Comparison of ENCODE assay signal across 8 mouse cellular contexts in the genomic region with DNA sequence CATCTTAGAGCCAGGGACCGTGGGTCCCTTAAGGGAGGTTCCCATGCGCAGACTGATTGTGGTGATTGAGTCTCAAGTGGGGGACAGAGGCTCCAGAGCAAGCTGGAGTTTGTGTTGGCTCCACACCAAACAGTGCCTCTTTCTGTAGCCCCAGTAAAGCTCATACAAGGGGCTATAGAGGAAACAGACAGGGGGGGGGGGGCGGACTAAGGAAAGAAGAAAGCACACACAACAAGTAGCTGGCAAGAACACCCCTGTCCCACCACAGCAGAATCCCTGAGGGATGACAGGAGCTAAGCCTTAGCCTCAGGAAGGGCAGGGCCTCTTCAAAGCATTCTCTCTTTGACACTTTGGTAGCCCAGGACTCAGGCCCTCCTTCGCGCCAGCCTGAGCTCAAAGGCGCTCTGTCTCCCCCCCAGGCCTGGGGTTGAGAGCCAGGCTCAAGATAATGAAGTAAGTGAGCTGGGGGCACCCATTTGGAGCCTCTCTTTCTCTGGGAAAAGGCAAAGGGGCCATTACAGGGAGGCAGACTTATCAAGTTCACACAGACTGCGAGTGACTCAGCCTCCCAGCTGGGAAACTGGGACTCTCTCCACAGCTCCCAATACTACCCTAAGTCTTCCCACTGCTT. TPM values are rescaled to one million over a fixed set of nuclear protein-coding genes. Genes with fewer than 3 reads are reported as not detected.
DNase-seq lines count a peak whose midpoint lies in the region; ATAC-seq and TF ChIP-seq lines count a peak whose summit lies in the region.
"Had no signal": no experiment of that assay in that cellular context is flagged by ENCODE, and none has a peak within 500 bp of the region (broad histone marks: within the 10 kb centered on the region; RNA-seq: fewer than 3 reads in every experiment).

No protein-coding gene starts in this region.

- H3K9ac ChIP-seq in liver, embryonic 11.5 days (ENCODE audit: low read depth, low read length), result no peak overlapping the region
- no peak overlapping the region for H3K9ac ChIP-seq in liver, postnatal 0 days (replicated peaks)
- peak overlapping the region; percentile 47; the same call in 1 of the 2 replicates for H3K9ac ChIP-seq in heart, embryonic 13.5 days
- H3K9ac ChIP-seq in midbrain, embryonic 16.5 days (ENCODE audit: low read depth, low read length), result no peak overlapping the region

- TF ChIP-seq CTCF in liver, postnatal 0 days (IDR thresholded peaks at IDR 0.05; ENCODE audit: low read depth), result no peak

- H3K4me3 ChIP-seq in liver, embryonic 11.5 days (ENCODE audit: low read depth, low read length), result no peak overlapping the region
- H3K4me3 ChIP-seq in liver, postnatal 0 days (ENCODE audit: low read depth, low read length), result no peak overlapping the region
- H3K4me3 ChIP-seq in heart, embryonic 13.5 days, result no peak overlapping the region
- H3K4me3 ChIP-seq in midbrain, embryonic 16.5 days (ENCODE audit: low read depth, low read length), result no peak overlapping the region

- no peak overlapping the region for H3K4me2 ChIP-seq in liver, embryonic 11.5 days
- H3K4me2 ChIP-seq in liver, postnatal 0 days (ENCODE audit: low read depth, low read length), result no peak overlapping the region
- H3K4me2 ChIP-seq in heart, embryonic 13.5 days, result no peak overlapping the region
- H3K4me2 ChIP-seq in midbrain, embryonic 16.5 days (ENCODE audit: low read length), result no peak overlapping the region

- TF ChIP-seq EP300 in liver, postnatal 0 days (IDR thresholded peaks at IDR 0.05; ENCODE audit: low read depth), result no peak

- H3K9me3 ChIP-seq in liver, embryonic 11.5 days (ENCODE audit: control insufficient read depth, low read length), result no peaks in the 10 kb centered on the region
- no peaks in the 10 kb centered on the region for H3K9me3 ChIP-seq in liver, postnatal 0 days (ENCODE audit: low read length)
- H3K9me3 ChIP-seq in heart, embryonic 13.5 days, result no peaks in the 10 kb centered on the region
- no peaks in the 10 kb centered on the region for H3K9me3 ChIP-seq in midbrain, embryonic 16.5 days (replicated peaks; ENCODE audit: control insufficient read depth, low read length, poor library complexity, severe bottlenecking)

- DNase-seq in liver, embryonic 11.5 days (ENCODE audit: low spot score), result no peak
- DNase-seq in liver, postnatal 0 days, result no peak
- peak; percentile 70 for DNase-seq in fibroblast of lung, adult 2 months (ENCODE audit: low read depth)
- no peak for DNase-seq in MN1 (ENCODE audit: low spot score)
- DNase-seq in thymus, postnatal 0 days (ENCODE audit: low spot score), result no peak
- DNase-seq: cerebellum, adult 2 months had no signal

- H3K27me3 ChIP-seq in liver, embryonic 11.5 days (replicated peaks; ENCODE audit: control insufficient read depth, insufficient read depth, low read length), result no peaks in the 10 kb centered on the region
- H3K27me3 ChIP-seq in liver, postnatal 0 days (ENCODE audit: insufficient read depth, low read length), result no peaks in the 10 kb centered on the region
- H3K27me3 ChIP-seq in heart, embryonic 13.5 days (replicated peaks), result no peaks in the 10 kb centered on the region
- H3K27me3 ChIP-seq in midbrain, embryonic 16.5 days (ENCODE audit: control insufficient read depth, insufficient read depth, low read depth, low read length), result no peaks in the 10 kb centered on the region

- H3K27ac ChIP-seq in liver, embryonic 11.5 days (ENCODE audit: low read depth, low read length), result no peak overlapping the region; the same call in 1 of the 2 replicates
- H3K27ac ChIP-seq in liver, postnatal 0 days (ENCODE audit: low read depth), result no peak overlapping the region
- H3K27ac ChIP-seq in heart, embryonic 13.5 days (replicated peaks), result peak overlapping the region; percentile 82
- peak overlapping the region; percentile 50; the same call in 1 of the 2 replicates for H3K27ac ChIP-seq in midbrain, embryonic 16.5 days (ENCODE audit: low read length)

- ATAC-seq in liver, embryonic 11.5 days (replicated peaks; ENCODE audit: low FRiP score), result peak; percentile 24; the same call in 1 of the 2 replicates
- no peak for ATAC-seq in liver, postnatal 0 days
- ATAC-seq in heart, embryonic 13.5 days (ENCODE audit: extremely low read depth, insufficient number of reproducible peaks, low FRiP score, low TSS enrichment), result peak; percentile 27; the same call in 1 of the 2 replicates
- peak; percentile 90 for ATAC-seq in midbrain, embryonic 16.5 days

- peaks cover 4% of the 10 kb centered on the region for H3K4me1 ChIP-seq in liver, embryonic 11.5 days (replicated peaks; ENCODE audit: control insufficient read depth, insufficient read depth, low read length)
- peaks cover 15% of the 10 kb centered on the region for H3K4me1 ChIP-seq in liver, postnatal 0 days (ENCODE audit: insufficient read depth)
- H3K4me1 ChIP-seq in heart, embryonic 13.5 days, result peaks cover 39% of the 10 kb centered on the region
- peaks cover 12% of the 10 kb centered on the region; the same call in 1 of the 2 replicates for H3K4me1 ChIP-seq in midbrain, embryonic 16.5 days (ENCODE audit: control insufficient read depth, insufficient read depth, low read length)

- WGBS in liver, embryonic 11.5 days, result 50% methylated on average over 6 of the region's 7 CpGs
- 67% methylated on average over 6 of the region's 7 CpGs for WGBS in liver, postnatal 0 days (ENCODE audit: insufficient replicate concordance)
- 35% methylated on average over 6 of the region's 7 CpGs for WGBS in heart, embryonic 13.5 days
- 39% methylated on average over 6 of the region's 7 CpGs for WGBS in midbrain, embryonic 16.5 days

- no peaks in the 10 kb centered on the region for H3K36me3 ChIP-seq in liver, embryonic 11.5 days (ENCODE audit: control insufficient read depth, insufficient read depth, low read length)
- H3K36me3 ChIP-seq in liver, postnatal 0 days (replicated peaks; ENCODE audit: insufficient read depth, low read length), result no peaks in the 10 kb centered on the region
- H3K36me3 ChIP-seq in heart, embryonic 13.5 days, result no peaks in the 10 kb centered on the region
- H3K36me3 ChIP-seq in midbrain, embryonic 16.5 days (ENCODE audit: control insufficient read depth, insufficient read depth, low read length), result no peaks in the 10 kb centered on the region

RNA-seq across cellular contexts. Expression of a gene that starts 9.2 kb away (rescaled TPM):
- 6.5 and 6.6 TPM in 2 replicates for polyA plus RNA-seq in liver, embryonic 11.5 days (2014; fragmentation: Nextera tagmentation; extraction: Ambion mirVana)
- 104 and 114 TPM in 2 replicates for polyA plus RNA-seq in liver, postnatal 0 days (2015; fragmentation: Nextera tagmentation; extraction: Ambion mirVana)
- polyA plus RNA-seq in heart, embryonic 13.5 days (2015; fragmentation: Nextera tagmentation; extraction: Ambion mirVana), result 1.1 and 1.5 TPM in 2 replicates
- 46.5 and 72.2 TPM in 2 replicates for polyA plus RNA-seq in midbrain, embryonic 16.5 days (2015; fragmentation: Nextera tagmentation; extraction: Ambion mirVana)
- 17.1 and 21.6 TPM in 2 replicates for polyA plus RNA-seq in thymus, postnatal 0 days (2015; fragmentation: Nextera tagmentation; extraction: Ambion mirVana)

RNA-seq across cellular contexts. Expression of a gene that starts 33.0 kb away (rescaled TPM):
- polyA plus RNA-seq in liver, embryonic 11.5 days (2014; fragmentation: Nextera tagmentation; extraction: Ambion mirVana), result 10.6 and 12.3 TPM in 2 replicates
- polyA plus RNA-seq in liver, postnatal 0 days (2015; fragmentation: Nextera tagmentation; extraction: Ambion mirVana), result 22.4 and 45.6 TPM in 2 replicates
- 5.8 and 7.9 TPM in 2 replicates for polyA plus RNA-seq in heart, embryonic 13.5 days (2015; fragmentation: Nextera tagmentation; extraction: Ambion mirVana)
- polyA plus RNA-seq in midbrain, embryonic 16.5 days (2015; fragmentation: Nextera tagmentation; extraction: Ambion mirVana), result 12.6 and 17.5 TPM in 2 replicates
- polyA plus RNA-seq in thymus, postnatal 0 days (2015; fragmentation: Nextera tagmentation; extraction: Ambion mirVana), result 10.9 and 13.7 TPM in 2 replicates

Comparison
In these comparisons a context has a peak if more than half of its experiments do, and no peak if none do; other contexts are left out.
1. H3K27ac ChIP-seq: peak in heart, embryonic 13.5 days (single experiment) and midbrain, embryonic 16.5 days (single experiment); none in liver, embryonic 11.5 days (single experiment) and liver, postnatal 0 days (single experiment).